Mouse (Mus musculus) G1E (cell line): ENCODE results near the gene Cdh22.

Source experiments
- CTCF ChIP-seq: IDR thresholded peaks from 2 replicates; pipeline ENCODE4 v1.5.1; 2012; ENCODE audit warnings: low read depth, low read length, inconsistent platforms, mixed read lengths
- TAL1 ChIP-seq: conservative IDR thresholded peaks from 2 replicates; pipeline ENCODE4 v1.6.1; 2012; ENCODE audit warnings: low read depth, low read length, inconsistent platforms, mixed read lengths

- TF ChIP-seq CTCF, result no peak
- TF ChIP-seq TAL1, result no peak
These were observed 29.2 kb downstream of the Cdh22 start for GRCm38 (mm10) chr2:165205486-165205885.
